Mouse (Mus musculus) cortical plate, adult 2 months (tissue): Measurements from ENCODE around the gene C87436.

ENCODE experiments used
- CTCF ChIP-seq: fragments of 200-500 bp; IDR thresholded peaks from 2 replicates; pipeline ENCODE4 v1.5.1; 2011; ENCODE audit warnings: mild to moderate bottlenecking, control low read depth, low read length; ENCODE audit not compliant: insufficient read depth; ENCODE audit errors: extremely low read depth
- POLR2A ChIP-seq: fragments of 200-500 bp; IDR thresholded peaks from 2 replicates; pipeline ENCODE4 v1.6.1; 2011; ENCODE audit warnings: mild to moderate bottlenecking, low read length, control low read depth; ENCODE audit not compliant: insufficient read depth; ENCODE audit errors: extremely low read depth

DNA sequence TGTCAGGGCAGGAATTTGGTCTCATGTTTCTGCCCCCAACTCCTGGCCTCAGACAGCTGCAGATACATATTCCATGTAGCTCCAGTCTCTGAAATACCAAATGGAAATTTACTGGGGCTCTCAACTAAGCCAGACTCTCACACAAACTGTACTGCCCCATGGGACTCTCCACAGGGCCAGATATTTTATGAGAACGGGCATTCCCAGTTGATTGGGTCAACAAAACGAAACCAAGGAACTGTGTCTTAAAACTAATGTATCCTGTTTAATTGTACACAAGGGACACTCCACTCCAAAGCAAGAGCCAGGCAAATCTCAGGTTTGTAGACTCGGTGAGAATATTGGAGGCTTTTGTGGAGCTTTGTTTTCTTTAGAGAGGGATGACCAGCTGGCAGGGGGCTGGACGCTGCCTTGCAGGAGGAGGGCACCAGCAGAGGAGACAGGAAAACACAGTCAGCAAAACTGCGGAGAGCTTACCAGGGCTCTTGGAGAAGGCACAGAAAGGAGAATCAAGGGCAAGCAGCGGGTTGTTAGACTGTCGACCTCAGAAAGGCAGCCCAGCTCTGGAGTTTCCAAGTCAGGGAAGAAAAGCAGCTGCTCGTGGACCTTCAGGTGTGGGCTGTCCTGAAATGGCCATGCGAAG is 42.1 kb downstream of the C87436 start:
- TF ChIP-seq CTCF (no peak), POLR2A (no peak)
